Comparison of ENCODE assay signal across 8 mouse cellular contexts in genomic region chrX:12135121-12136111, GRCm38 (mm10). TPM values are rescaled to one million over a fixed set of nuclear protein-coding genes. Genes with fewer than 3 reads are reported as not detected.
DNase-seq lines count a peak whose midpoint lies in the region; ATAC-seq and TF ChIP-seq lines count a peak whose summit lies in the region.

No protein-coding gene starts in this region.

- WGBS in kidney, adult 2 months: 6% methylated on average over 42 of the region's 75 CpGs
- 2% methylated on average over 49 of the region's 75 CpGs for whole genome bisulfite sequencing in heart, embryonic 13.5 days
- 4% methylated on average over 52 of the region's 75 CpGs for WGBS in stomach, embryonic 14.5 days

- no peaks in the 10 kb centered on the region for H3K27me3 ChIP-seq in kidney, adult 2 months (replicated peaks; ENCODE audit: control insufficient read depth, insufficient read depth, low read length)
- peaks cover 98% of the 10 kb centered on the region for H3K27me3 ChIP-seq in heart, embryonic 13.5 days (replicated peaks)
- peaks cover 21% of the 10 kb centered on the region; the same call in 1 of the 2 replicates for H3K27me3 ChIP-seq in stomach, embryonic 14.5 days (ENCODE audit: control insufficient read depth, insufficient read depth, low read length)

- H3K9ac ChIP-seq in heart, embryonic 13.5 days: peak overlapping the region; percentile 80
- H3K9ac ChIP-seq in stomach, embryonic 14.5 days (replicated peaks; ENCODE audit: low read depth, low read length): no peak overlapping the region

- no peak for TF ChIP-seq CTCF in kidney, adult 2 months (conservative IDR thresholded peaks at IDR 0.05; ENCODE audit: insufficient read depth, insufficient read length, low read depth, low read length)

- H3K36me3 ChIP-seq in kidney, adult 2 months (ENCODE audit: control insufficient read depth, insufficient read depth, low read length): no peaks in the 10 kb centered on the region
- H3K36me3 ChIP-seq in heart, embryonic 13.5 days: no peaks in the 10 kb centered on the region
- no peaks in the 10 kb centered on the region for H3K36me3 ChIP-seq in stomach, embryonic 14.5 days (ENCODE audit: control insufficient read depth, insufficient read depth, low read length)

- no peaks in the 10 kb centered on the region for H3K9me3 ChIP-seq in heart, embryonic 13.5 days
- H3K9me3 ChIP-seq in stomach, embryonic 14.5 days (ENCODE audit: control insufficient read depth, low read depth, low read length): no peaks in the 10 kb centered on the region

- H3K4me2 ChIP-seq in heart, embryonic 13.5 days: peak overlapping the region; percentile 81
- H3K4me2 ChIP-seq in stomach, embryonic 14.5 days (replicated peaks; ENCODE audit: low read depth, low read length): peak overlapping the region; percentile 69

- peak; percentile 75 for DNase-seq in kidney, adult 2 months
- no peak for DNase-seq in kidney, adult 11 months
- peak; percentile 82 for DNase-seq in MN1 (ENCODE audit: low spot score)
- peak; percentile 62 to 84 for DNase-seq in kidney, postnatal 36 days
- peak; percentile 79 for DNase-seq in mesoderm, embryonic 11.5 days (ENCODE audit: low read depth, low spot score)

- TF ChIP-seq POLR2A in kidney, adult 2 months (IDR thresholded peaks at IDR 0.05; ENCODE audit: low read depth, low read length): no peak

- 0 out of 2 replicates have a peak, but pooled peaks cover 3% of the 10 kb centered on the region for H3K4me1 ChIP-seq in kidney, adult 2 months (ENCODE audit: control insufficient read depth, insufficient read depth, low read length)
- peaks cover 54% of the 10 kb centered on the region for H3K4me1 ChIP-seq in heart, embryonic 13.5 days
- peaks cover 19% of the 10 kb centered on the region for H3K4me1 ChIP-seq in stomach, embryonic 14.5 days (ENCODE audit: control insufficient read depth, insufficient read depth, low read length)

- H3K4me3 ChIP-seq in kidney, adult 2 months (ENCODE audit: insufficient read depth, low read depth, low read length): peak overlapping the region; percentile 56
- H3K4me3 ChIP-seq in heart, embryonic 13.5 days: peak overlapping the region; percentile 52
- peak overlapping the region; percentile 27 for H3K4me3 ChIP-seq in stomach, embryonic 14.5 days (ENCODE audit: low read depth, low read length)

- ATAC-seq in common myeloid progenitor, adult 5-6 weeks (replicated peaks; ENCODE audit: low read depth, poor library complexity, severe bottlenecking): peak; percentile 45
- peak; percentile 51; the same call in 1 of the 2 replicates for ATAC-seq in heart, embryonic 13.5 days (ENCODE audit: extremely low read depth, insufficient number of reproducible peaks, low FRiP score, low TSS enrichment)
- ATAC-seq in stomach, embryonic 14.5 days (ENCODE audit: insufficient number of reproducible peaks, insufficient read depth, low FRiP score, low read depth): peak; percentile 34; the same call in 1 of the 2 replicates

- no peak overlapping the region; the same call in 1 of the 2 replicates for H3K27ac ChIP-seq in kidney, adult 2 months (ENCODE audit: insufficient read depth, low read depth, low read length)
- H3K27ac ChIP-seq in heart, embryonic 13.5 days (replicated peaks): peak overlapping the region; percentile 88
- H3K27ac ChIP-seq in stomach, embryonic 14.5 days (ENCODE audit: low read length): peak overlapping the region; percentile 76

RNA-seq across cellular contexts. Expression of gene Bcor, which starts 24.7 kb away (rescaled TPM):
- 5.7 and 6.4 TPM in 2 replicates for polyA plus RNA-seq in kidney, adult 2 months (2012; rRNA removed)
- total RNA-seq in common myeloid progenitor, adult 5-6 weeks (2017): 41.5 and 45.0 TPM in 2 replicates
- polyA plus RNA-seq in heart, embryonic 13.5 days (2015; fragmentation: Nextera tagmentation; extraction: Ambion mirVana): 14.2 and 14.5 TPM in 2 replicates
- polyA plus RNA-seq in stomach, embryonic 14.5 days (2014; fragmentation: Nextera tagmentation; extraction: Ambion mirVana): 20.6 and 21.2 TPM in 2 replicates
